Mouse (Mus musculus) thymus, postnatal 0 days (tissue): Measurements from ENCODE around the gene Plcb2. TPM values are rescaled to one million over a fixed set of nuclear protein-coding genes. Genes with fewer than 3 reads are reported as not detected.

Experiments
- DNase-seq: peaks from one replicate; pipeline ENCODE4 v3.0.0-alpha.2; 2015; ENCODE audit warnings: low spot score
- polyA plus RNA-seq: library from polyadenylated mRNA; unstranded; fragments of >200 nt; fragmentation: Nextera tagmentation; extraction: Ambion mirVana; gene quantifications from 2 replicates; pipeline ENCODE4 v1.2.1, GENCODE M21; 2015

Gene Plcb2
- polyA plus RNA-seq, 1 experiment from 2014 or later: 11.8 TPM

DNA sequence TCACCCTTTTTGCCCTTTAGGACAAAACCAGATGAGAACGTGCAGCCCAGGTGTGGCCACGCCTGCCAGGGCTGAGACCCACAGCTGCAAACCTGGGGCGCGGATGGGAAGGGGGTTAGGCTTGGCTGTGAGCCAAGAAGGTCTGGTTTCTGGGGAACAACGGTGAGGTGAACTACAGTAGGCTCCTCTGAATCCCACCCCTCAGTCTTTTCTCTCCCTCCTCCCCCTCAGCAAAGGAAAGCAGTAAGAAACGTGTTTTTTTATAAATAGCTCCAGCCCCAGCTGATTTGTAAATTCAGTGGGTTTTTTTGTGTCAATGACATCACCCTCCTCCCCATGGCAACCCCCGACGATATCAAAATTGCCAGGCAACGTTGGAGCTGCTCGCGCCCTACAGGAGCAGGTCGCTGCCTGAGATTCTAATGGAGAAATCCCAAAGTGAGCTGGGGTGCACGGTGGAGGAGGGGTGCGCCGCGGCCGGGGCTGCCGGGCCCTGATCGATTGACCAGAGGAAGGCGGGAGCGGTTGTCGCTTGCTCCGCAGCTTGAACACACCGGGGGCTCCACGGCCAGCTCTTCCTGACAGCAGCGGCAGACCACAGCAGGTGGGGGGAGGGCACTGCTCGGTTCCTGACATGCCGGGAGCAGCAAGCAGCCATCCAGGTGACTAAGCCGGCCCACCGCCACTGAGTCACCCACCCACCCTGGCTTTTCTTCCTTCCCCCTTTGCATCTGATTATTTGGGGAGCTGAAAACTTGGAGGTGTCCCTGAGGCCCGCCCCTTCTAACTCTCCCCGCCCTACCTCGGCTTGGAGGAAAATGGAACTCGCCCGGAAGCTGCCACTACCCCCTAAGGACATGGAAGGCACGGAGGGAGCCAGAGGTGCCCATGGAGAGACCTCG, 65.1 kb downstream of the Plcb2 start, which contains the start of gene Pak6:
Gene Pak6 (plus strand): TSS at position 402 of the 902 bp plus-strand sequence.
- DNase-seq: peak; percentile 60

DNA sequence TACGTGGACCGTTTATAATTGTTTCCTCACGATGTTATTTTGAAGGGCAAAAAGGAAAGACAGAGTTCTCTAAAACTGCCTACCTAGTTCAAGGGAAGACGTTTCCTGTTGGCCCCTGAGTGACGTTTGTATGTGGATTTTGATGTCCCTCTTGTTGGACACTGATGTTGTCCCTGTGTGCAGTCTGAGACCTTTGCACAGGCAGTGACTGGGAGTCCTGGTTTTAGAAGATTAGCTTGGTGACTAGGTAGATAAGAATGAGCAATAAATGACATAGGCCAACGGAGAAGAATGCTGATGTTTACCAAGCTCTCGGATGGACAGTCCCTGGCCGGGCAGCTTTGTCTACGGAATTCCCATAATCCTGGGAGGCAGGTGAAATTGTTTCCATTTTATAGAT, 66.3 kb downstream of the Plcb2 start:
- DNase-seq: no peak

DNA sequence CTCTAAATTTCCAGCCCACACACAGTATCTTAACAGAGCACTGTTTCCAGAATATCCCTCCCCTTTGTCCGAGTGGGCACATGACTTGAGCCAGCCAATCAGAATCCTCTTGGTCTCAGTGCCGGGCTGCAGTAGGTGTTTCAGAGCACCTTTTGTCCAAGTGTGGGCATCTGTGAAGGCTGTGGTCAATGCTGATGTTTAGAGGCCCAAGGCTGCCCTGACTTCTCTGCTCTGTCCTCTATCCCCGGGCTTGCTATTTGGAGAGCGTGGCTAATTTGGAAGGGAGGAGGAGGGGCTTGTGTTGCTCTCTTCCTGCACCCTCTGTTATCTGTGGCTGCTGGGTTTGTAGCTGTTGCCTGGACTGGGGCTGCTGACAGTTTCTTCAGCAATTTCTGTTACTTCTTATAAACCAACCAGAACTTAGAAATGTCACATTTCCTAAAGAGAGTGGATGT, 68.2 kb downstream of the Plcb2 start:
- DNase-seq: peak; percentile 37

DNA sequence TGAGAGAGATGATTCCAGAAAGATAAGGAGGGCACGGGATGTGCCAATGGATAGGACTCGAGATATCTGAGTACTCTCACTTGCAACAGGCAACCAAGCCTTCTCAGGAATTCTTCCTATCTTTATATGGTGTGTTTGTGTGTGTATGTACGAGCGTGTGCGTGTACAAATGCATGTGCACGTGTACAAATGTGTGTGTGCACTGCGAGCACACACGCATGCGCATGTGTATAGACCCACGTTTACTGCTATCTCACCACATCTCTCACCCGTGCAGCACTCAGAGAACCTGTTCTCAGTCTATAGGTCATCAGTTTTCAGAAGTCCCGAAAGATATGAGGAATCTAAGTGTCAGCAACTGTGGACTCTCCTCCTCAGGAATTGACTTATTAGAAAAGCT, 68.7 kb downstream of the Plcb2 start:
- no peak for DNase-seq

DNA sequence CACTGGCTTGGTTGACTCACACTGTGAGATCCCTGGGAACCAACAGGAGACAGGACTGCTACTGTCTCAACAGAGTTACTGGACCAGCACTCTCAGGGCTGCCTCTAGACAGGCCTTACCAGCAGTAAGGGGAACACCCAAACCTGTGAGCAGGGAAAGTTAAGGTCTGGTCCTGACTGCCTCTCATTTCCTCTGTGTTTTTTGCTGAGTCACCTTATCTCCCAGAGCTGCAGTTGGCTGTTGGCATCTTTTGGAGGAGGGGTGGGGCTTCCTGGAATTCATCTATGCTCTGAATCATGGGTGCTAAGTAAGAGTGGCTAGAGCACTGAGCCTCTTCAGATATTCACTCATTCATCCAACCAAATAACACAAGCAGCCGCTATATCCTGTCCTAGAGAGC, 69.2 kb downstream of the Plcb2 start:
- DNase-seq: peak; percentile 34

DNA sequence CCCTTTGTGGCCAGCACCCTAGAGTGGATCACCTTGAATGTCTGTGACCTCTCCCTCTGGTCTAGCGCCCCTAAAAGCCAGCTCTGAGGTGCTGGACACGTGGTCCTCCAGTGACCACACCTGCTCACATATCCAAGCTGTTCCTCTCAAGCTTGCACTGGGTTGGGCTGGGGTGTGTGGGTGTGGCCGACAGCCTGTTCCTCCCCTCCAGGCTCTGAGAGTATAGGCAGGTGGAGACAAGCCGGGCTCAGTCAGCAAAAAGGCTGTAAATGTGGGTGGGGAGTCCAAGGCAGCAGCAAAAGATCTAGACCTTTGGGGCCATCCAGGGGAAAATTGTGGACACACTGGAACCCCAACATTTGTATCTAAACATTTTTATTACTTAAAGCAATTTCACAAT, 69.8 kb downstream of the Plcb2 start:
- peak; percentile 19 for DNase-seq

Other genes with a start within 250 kb of the Plcb2 start
- 372 and 403 TPM in 2 replicates for gene Srp14, start 248.7 kb downstream of the Plcb2 start, polyA plus RNA-seq
- gene Bmf, start 178.8 kb downstream of the Plcb2 start, polyA plus RNA-seq: 10.0 and 10.6 TPM in 2 replicates
- gene Bub1b, start 130.2 kb downstream of the Plcb2 start, polyA plus RNA-seq: 85.5 and 87.8 TPM in 2 replicates
- 0.53 and 0.91 TPM in 2 replicates for gene Pak6, start 65.1 kb downstream of the Plcb2 start, polyA plus RNA-seq
- gene Ankrd63, start 24.5 kb downstream of the Plcb2 start, polyA plus RNA-seq: not detected in 2 replicates
- 22.3 and 26.4 TPM in 2 replicates for gene Inafm2, start 17.3 kb upstream of the Plcb2 start, polyA plus RNA-seq
- 0.27 and 0.28 TPM in 2 replicates for gene Ccdc9b, start 34.2 kb upstream of the Plcb2 start, polyA plus RNA-seq
- 0.92 and 1.5 TPM in 2 replicates for gene Phgr1, start 44.3 kb upstream of the Plcb2 start, polyA plus RNA-seq
- 0.07 and 0.09 TPM in 2 replicates for gene Disp2, start 51.3 kb upstream of the Plcb2 start, polyA plus RNA-seq
- 96.2 and 103 TPM in 2 replicates for gene Knstrn, start 85.6 kb upstream of the Plcb2 start, polyA plus RNA-seq
- 33.7 and 47.5 TPM in 2 replicates for gene Ivd, start 133.5 kb upstream of the Plcb2 start, polyA plus RNA-seq
- 10.5 and 10.9 TPM in 2 replicates for gene Bahd1, start 171.9 kb upstream of the Plcb2 start, polyA plus RNA-seq
- gene Chst14, start 198.1 kb upstream of the Plcb2 start, polyA plus RNA-seq: 6.6 and 7.7 TPM in 2 replicates